Mouse (Mus musculus) erythroblast, embryonic 14.5 days (primary cell): ENCODE measurements around the gene Zfp553. TPM values are rescaled to one million over a fixed set of nuclear protein-coding genes. Genes with fewer than 3 reads are reported as not detected.
A peak's percentile ranks its signal among the peaks of the same experiment; 100 is the strongest.

ENCODE experiments used
- H3K27me3 ChIP-seq: 2 replicates; pipeline ENCODE4 v1.6.1; 2012; ENCODE audit warnings: inconsistent platforms; ENCODE audit not compliant: control insufficient read depth
- H3K36me3 ChIP-seq: 2 replicates; pipeline ENCODE4 v1.6.1; 2012; ENCODE audit warnings: mild to moderate bottlenecking, inconsistent platforms; ENCODE audit not compliant: control insufficient read depth
- H3K4me1 ChIP-seq: 2 replicates; pipeline ENCODE4 v1.6.1; 2012; ENCODE audit warnings: inconsistent platforms; ENCODE audit not compliant: control insufficient read depth
- H3K4me3 ChIP-seq: replicated peaks from 2 replicates; pipeline ENCODE3; 2012; ENCODE audit warnings: moderate library complexity, mild to moderate bottlenecking, inconsistent platforms
- H3K9me3 ChIP-seq: 2 replicates; pipeline ENCODE4 v1.6.1; 2012; ENCODE audit warnings: low read length, inconsistent platforms, mixed read lengths; ENCODE audit not compliant: control insufficient read depth
- GATA1 ChIP-seq: IDR thresholded peaks from 2 replicates; pipeline ENCODE4 v1.6.1; 2012; ENCODE audit warnings: low read length, inconsistent platforms, mixed read lengths
- TAL1 ChIP-seq: IDR thresholded peaks from 3 replicates; pipeline ENCODE4 v1.6.1; 2012; ENCODE audit warnings: low read length, inconsistent platforms, mixed read lengths
- polyA plus RNA-seq: library from polyadenylated mRNA; stranded (reverse); fragments of >175 nt; gene quantifications from 2 replicates; pipeline ENCODE4 v1.2.3, GENCODE M21; 2012

Gene Zfp553
- polyA plus RNA-seq, 1 experiment: 0.26 TPM

DNA sequence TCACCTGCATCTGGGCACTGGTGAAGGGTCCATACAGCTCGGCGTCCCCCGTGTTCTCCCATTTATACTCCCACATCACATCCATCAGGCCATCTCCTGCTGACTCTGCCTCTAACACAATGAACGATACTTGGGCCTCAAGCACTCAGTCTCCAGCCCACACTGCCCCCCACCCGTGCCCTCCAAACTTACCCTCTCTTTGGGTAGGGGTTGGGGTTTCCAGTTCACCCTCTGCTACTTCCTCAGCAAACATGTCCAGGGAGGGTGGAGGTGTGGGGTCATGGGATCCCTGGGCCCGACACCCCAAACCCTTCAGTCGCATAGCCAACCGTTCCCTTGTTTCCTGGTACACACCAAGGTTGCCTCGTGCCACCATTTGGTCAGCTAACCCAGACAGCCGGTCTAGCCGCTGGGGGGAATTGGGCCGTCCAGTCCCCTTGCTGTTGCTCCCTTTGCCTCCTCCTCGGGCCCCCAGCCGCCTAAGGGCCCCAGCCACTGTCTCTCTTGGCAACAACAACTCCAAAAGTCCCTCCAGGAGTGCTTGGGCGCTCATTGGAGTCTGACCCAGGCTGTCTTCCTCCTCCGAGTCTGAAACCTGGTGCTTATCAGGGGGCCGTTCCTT, 38.7 kb upstream of the Zfp553 start:
- H3K36me3 ChIP-seq: peaks cover 80% of the 10 kb centered on the region
- H3K9me3 ChIP-seq: no peaks in the 10 kb centered on the region
- H3K4me1 ChIP-seq: peaks cover 47% of the 10 kb centered on the region
- H3K27me3 ChIP-seq: no peaks in the 10 kb centered on the region
- H3K4me3 ChIP-seq: peak overlapping the region; percentile 14
- TF ChIP-seq GATA1 (no peak), TAL1 (no peak)

DNA sequence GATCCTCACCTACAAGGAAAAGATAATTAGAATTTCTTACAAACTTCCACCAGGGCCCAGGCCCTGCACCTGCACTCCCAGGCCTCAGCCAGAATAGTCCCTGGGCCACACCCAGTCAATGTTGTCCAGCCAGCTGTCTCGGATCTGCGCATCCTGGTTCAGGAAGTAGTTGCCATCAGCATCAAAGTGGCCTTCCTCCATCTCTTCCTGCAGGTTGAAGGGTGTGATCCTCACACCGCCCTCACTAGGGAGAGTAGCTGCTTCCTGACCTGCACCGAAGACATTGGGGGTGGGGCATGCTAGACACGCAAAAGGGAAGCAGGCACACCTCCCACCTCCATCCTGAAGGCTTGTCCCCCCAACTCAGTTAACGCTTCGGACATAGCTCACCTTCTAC, 38.2 kb upstream of the Zfp553 start:
- no peaks in the 10 kb centered on the region for H3K9me3 ChIP-seq
- TF ChIP-seq TAL1 (no peak), GATA1 (no peak)
- peaks cover 43% of the 10 kb centered on the region for H3K4me1 ChIP-seq
- H3K4me3 ChIP-seq: peak overlapping the region; percentile 70
- H3K27me3 ChIP-seq: no peaks in the 10 kb centered on the region
- peaks cover 83% of the 10 kb centered on the region for H3K36me3 ChIP-seq

DNA sequence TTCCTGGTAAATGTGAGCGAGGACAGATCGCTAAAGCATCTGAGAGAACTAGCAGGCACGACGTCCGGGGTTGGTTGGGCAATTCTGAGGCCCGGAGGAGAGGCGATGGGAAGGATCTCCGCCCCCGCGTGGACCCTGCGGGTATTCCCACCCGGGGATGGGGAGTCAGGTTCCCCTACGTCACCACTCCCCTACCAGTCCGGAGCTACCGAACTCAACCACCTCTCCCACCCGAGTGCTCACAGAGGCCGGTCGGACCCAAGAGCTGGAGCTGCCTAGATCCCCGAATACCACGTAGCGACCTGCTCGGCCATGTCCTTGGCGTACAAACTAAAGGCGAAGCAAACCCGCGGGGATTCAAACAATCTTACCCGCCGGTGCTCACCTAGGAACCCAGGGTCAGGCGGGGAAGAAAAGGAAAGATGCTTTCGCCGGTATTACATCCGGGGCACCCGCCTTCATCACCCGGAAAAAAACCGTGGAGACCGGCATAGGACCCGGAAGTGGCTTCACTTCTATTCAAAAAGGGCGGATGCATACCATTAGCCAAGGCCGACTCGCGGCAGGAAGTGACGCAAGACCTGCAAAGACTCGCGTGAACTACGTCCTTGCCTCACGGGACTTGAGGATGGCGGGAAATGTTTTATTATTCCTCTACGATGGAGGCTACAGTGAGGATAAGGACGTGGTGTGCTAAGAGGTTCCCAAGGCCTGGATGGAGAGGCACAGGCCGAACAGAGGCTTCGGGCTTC, 37.1 kb upstream of the Zfp553 start, which contains the start of gene Cd2bp2:
Gene Cd2bp2, minus strand, starts transcription at position 507 of the 752 bp plus-strand sequence.
- Histone ChIP-seq H3K4me1 (peaks cover 43% of the 10 kb centered on the region), H3K4me3 (peak within 1 kb of the TSS; percentile 70), H3K27me3 (no peaks in the 10 kb centered on the region), H3K9me3 (no peaks in the 10 kb centered on the region), H3K36me3 (peaks cover 88% of the 10 kb centered on the region)
- TF ChIP-seq GATA1: no peak; the same call in 1 of the 2 replicates
- TF ChIP-seq TAL1: no peak

DNA sequence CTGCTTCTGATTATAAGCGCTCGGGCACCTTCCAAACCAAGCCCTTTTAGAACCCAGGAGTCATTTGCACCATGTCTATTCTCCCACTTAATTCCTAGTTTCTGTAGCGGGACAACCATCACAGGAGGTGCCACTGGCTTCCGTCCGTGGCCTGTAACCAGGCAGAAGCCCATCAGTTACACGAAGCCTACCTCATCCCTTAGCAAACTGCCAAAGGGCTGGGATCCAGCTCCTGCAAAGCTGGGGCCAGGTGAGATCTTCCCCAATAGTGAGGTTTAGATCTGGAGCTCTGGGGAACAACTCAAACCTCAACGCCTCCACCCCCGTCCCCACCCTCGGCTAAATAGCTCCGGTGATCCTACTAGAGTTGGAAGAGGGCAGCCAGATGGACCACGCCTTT, 36.4 kb upstream of the Zfp553 start:
- no peaks in the 10 kb centered on the region for H3K27me3 ChIP-seq
- peak overlapping the region; percentile 70 for H3K4me3 ChIP-seq
- peaks cover 43% of the 10 kb centered on the region for H3K4me1 ChIP-seq
- H3K36me3 ChIP-seq: peaks cover 88% of the 10 kb centered on the region
- TF ChIP-seq GATA1: no peak
- no peak for TF ChIP-seq TAL1
- H3K9me3 ChIP-seq: no peaks in the 10 kb centered on the region

DNA sequence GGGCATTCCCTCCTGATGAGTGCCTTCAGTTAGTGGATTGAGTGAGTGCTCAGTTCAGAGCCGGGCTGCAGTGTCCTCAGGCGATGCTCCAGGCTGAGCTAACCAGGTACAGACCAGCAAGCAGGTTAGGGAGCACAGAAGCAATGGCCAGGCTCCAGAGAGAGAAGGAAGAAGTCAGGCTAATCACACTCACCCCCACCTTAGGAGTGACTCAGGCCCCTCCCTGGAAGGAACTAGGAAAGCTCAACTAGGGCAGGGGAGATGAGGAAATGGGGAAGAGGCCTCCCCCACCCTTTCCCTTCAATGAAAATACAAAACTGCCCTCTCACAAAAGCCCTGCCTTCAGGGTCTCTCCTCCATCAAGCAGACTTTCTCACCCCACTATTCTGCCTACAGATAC, 26.3 kb upstream of the Zfp553 start:
- Histone ChIP-seq H3K4me1 (peaks cover 63% of the 10 kb centered on the region), H3K36me3 (peaks cover 57% of the 10 kb centered on the region), H3K9me3 (no peaks in the 10 kb centered on the region), H3K27me3 (no peaks in the 10 kb centered on the region), H3K4me3 (peak overlapping the region; percentile 90)
- no peak for TF ChIP-seq GATA1
- no peak for TF ChIP-seq TAL1

DNA sequence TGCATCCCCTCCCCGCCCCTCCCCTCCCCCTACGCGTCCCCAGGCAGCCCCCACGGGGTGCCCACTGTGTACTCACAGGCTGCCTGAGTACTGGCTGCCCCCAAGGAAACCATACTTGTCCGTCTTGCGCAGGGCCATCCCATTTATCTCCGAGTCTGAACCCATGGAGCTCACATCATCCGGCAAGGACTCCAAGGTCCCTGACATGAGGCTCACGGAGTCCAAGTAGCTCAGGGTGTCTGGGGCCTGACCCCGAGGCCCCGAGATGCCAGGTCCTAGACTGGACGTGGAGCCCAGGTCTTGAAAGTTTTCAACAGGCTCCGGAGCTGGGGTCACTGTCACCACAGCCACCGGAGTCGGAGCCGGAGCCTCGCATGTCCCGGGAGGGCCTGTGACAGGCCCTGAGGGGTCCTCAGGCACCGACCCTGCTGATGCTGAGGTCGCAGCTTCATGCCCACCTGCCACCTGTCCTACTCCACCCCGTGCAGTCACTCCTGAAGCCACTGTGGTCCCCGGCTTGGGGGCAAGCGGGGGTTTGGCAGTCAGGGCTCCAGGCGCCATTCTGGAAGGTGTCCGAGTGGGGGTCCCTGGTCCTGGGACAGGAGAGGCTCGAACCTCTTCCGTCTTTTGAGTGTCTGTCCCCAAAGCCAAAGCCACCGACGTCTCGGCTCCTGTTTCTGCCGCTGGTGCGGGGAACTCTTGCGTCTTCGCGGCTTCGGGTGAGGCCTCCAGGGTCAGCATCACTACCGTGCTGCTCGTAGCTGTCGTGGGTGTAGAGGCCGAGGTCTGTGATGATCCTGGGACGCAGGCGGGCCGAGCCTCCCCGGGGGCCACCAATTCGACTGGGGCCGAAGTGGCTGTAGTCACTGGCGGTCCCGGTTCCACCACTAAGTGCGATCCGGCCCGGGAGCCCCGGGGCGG, 25.2 kb upstream of the Zfp553 start:
- no peaks in the 10 kb centered on the region for H3K9me3 ChIP-seq
- H3K4me3 ChIP-seq: peak overlapping the region; percentile 90
- TF ChIP-seq GATA1 (no peak), TAL1 (no peak)
- peaks cover 70% of the 10 kb centered on the region for H3K4me1 ChIP-seq
- H3K36me3 ChIP-seq: peaks cover 49% of the 10 kb centered on the region
- no peaks in the 10 kb centered on the region for H3K27me3 ChIP-seq

DNA sequence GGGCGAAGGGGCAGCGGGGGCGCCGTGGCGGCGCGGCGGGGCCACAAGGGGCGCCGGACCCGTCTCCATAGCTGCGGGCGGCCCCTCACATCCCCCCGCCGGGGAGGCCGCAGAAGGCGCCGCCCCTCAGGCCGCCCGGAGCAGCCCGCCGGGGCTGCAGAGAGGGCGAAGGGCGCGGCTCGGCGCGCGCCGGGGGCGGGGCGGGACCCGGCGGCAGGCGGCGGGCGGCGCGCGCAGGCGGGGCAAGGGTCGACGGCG, 24.6 kb upstream of the Zfp553 start, which contains the start of gene Tbc1d10b:
Gene Tbc1d10b, minus strand, starts transcription at position 174 of the 258 bp plus-strand sequence.
- Histone ChIP-seq H3K4me3 (peak within 1 kb of the TSS; percentile 90), H3K36me3 (peaks cover 47% of the 10 kb centered on the region), H3K4me1 (peaks cover 76% of the 10 kb centered on the region), H3K27me3 (no peaks in the 10 kb centered on the region), H3K9me3 (no peaks in the 10 kb centered on the region)
- TF ChIP-seq GATA1 (no peak), TAL1 (no peak)

DNA sequence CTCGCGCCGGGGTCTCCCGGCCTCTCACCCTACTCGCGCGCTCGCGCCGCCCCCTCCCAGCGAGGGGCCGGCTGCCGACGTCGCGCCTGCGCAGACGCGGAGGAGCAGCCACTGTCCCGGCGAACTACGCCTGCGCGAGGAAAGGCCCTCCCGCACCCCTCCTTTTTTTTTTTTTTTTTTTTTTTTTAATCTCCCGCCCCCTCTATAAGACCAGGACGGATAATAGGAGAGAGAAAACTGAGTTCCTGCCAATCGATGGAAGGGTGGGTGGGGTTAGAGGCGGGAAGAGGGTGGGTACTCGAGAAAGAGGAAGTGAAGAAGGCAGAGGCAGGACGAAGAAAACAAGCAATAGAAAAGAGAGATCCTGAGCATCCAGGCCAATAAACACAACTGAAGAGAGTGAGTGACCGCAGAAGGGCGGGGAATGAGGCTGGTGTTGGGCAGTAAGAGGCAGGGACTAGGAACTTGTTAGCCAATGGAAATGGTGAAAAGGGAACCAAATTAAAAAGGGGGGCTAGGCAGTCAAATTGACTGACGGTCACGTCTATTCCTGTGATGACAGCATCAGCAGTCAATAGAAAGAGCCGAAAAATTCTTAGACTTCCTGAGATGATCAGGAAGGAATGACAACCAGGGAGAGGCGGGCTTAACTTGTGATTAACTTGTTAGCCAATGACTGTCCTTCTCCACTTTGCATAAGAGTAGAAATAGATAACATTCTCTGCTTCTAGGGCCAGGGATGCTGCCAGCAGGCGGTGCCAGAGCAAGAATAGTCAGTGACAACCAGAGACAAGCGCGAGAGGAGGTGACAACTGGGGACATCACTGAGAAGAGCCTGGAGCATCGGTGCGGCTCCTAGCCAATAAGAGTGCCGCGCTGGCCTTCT, 24.1 kb upstream of the Zfp553 start, which contains the start of gene Mylpf:
Gene Mylpf, plus strand, starts transcription at position 338 of the 886 bp plus-strand sequence.
- H3K27me3 ChIP-seq: no peaks in the 10 kb centered on the region
- H3K36me3 ChIP-seq: peaks cover 45% of the 10 kb centered on the region
- TF ChIP-seq GATA1 (peak; percentile 69), TAL1 (no peak)
- no peaks in the 10 kb centered on the region for H3K9me3 ChIP-seq
- H3K4me1 ChIP-seq: peaks cover 78% of the 10 kb centered on the region
- H3K4me3 ChIP-seq: peak within 1 kb of the TSS; percentile 90
